Mouse (Mus musculus) cerebellum, adult 9-10 months (tissue): ENCODE results near the gene Xrcc4.

ENCODE experiments used
- DNase-seq: peaks from one replicate; pipeline ENCODE4 v3.0.0; 2022

Gene Xrcc4

GRCm38 (mm10) chr13:89929477-89929876 lies 159.9 kb downstream of the Xrcc4 start:
- no peak for DNase-seq

- DNase-seq: no peak
Measured at GRCm38 (mm10) chr13:89918814-89919481, 170.5 kb downstream of the Xrcc4 start.

GRCm38 (mm10) chr13:89914332-89914731 lies 175.1 kb downstream of the Xrcc4 start:
- DNase-seq: no peak

- DNase-seq: no peak
Measured at GRCm38 (mm10) chr13:89913891-89914290, 175.5 kb downstream of the Xrcc4 start.

GRCm38 (mm10) chr13:89906120-89906519 lies 183.3 kb downstream of the Xrcc4 start:
- DNase-seq: no peak

GRCm38 (mm10) chr13:89899066-89899465 lies 190.3 kb downstream of the Xrcc4 start:
- no peak for DNase-seq

GRCm38 (mm10) chr13:89892140-89892539 lies 197.3 kb downstream of the Xrcc4 start:
- no peak for DNase-seq

- no peak for DNase-seq
Measured at GRCm38 (mm10) chr13:89890159-89890558, 199.2 kb downstream of the Xrcc4 start.

GRCm38 (mm10) chr13:89889074-89889473 lies 200.3 kb downstream of the Xrcc4 start:
- no peak for DNase-seq

GRCm38 (mm10) chr13:89883523-89883922 lies 205.9 kb downstream of the Xrcc4 start:
- DNase-seq: no peak

GRCm38 (mm10) chr13:89881281-89881680 lies 208.1 kb downstream of the Xrcc4 start:
- no peak for DNase-seq

- DNase-seq: peak; percentile 9
Measured at GRCm38 (mm10) chr13:89878832-89879468, 210.5 kb downstream of the Xrcc4 start.

GRCm38 (mm10) chr13:89875499-89875898 lies 213.9 kb downstream of the Xrcc4 start:
- no peak for DNase-seq

GRCm38 (mm10) chr13:89872725-89873124 lies 216.7 kb downstream of the Xrcc4 start:
- DNase-seq: no peak

- no peak for DNase-seq
Measured at GRCm38 (mm10) chr13:89854139-89854538, 235.3 kb downstream of the Xrcc4 start.

GRCm38 (mm10) chr13:89850746-89851145 lies 238.7 kb downstream of the Xrcc4 start:
- DNase-seq: no peak

- DNase-seq: peak; percentile 11
Measured at GRCm38 (mm10) chr13:89849955-89850354, 239.5 kb downstream of the Xrcc4 start.

- no peak for DNase-seq
Measured at GRCm38 (mm10) chr13:89838635-89839034, 250.8 kb downstream of the Xrcc4 start.

GRCm38 (mm10) chr13:89834485-89834884 lies 254.9 kb downstream of the Xrcc4 start:
- no peak for DNase-seq

- DNase-seq: no peak
Measured at GRCm38 (mm10) chr13:89833053-89833670, 256.2 kb downstream of the Xrcc4 start.

- no peak for DNase-seq
Measured at GRCm38 (mm10) chr13:89828429-89828970, 260.9 kb downstream of the Xrcc4 start.

GRCm38 (mm10) chr13:89827838-89828237 lies 261.6 kb downstream of the Xrcc4 start:
- no peak for DNase-seq

- DNase-seq: no peak
Measured at GRCm38 (mm10) chr13:89814543-89814942, 274.9 kb downstream of the Xrcc4 start.

GRCm38 (mm10) chr13:89812169-89812568 lies 277.2 kb downstream of the Xrcc4 start:
- no peak for DNase-seq
